22 mouse cellular contexts compared by ENCODE assay signal in genomic region chr5:41369907-41370306, GRCm38 (mm10).
DNase-seq lines count a peak whose midpoint lies in the region; ATAC-seq and TF ChIP-seq lines count a peak whose summit lies in the region.
"Had no signal": no experiment of that assay in that cellular context is flagged by ENCODE, and none has a peak within 500 bp of the region (broad histone marks: within the 10 kb centered on the region; RNA-seq: fewer than 3 reads in every experiment).

No protein-coding gene starts in this region.

- no peaks in the 10 kb centered on the region for H3K36me3 ChIP-seq in kidney, postnatal 0 days (ENCODE audit: insufficient read depth, low read length)
- no peaks in the 10 kb centered on the region for H3K36me3 ChIP-seq in limb, embryonic 12.5 days
- H3K36me3 ChIP-seq: G1E; hindbrain, embryonic 12.5 days; neural tube, embryonic 15.5 days had no signal

- no peaks in the 10 kb centered on the region for H3K27me3 ChIP-seq in cerebellum, adult 2 months (ENCODE audit: control insufficient read depth, insufficient read depth, low read length)
- H3K27me3 ChIP-seq in kidney, postnatal 0 days (ENCODE audit: insufficient read depth, low read length): no peaks in the 10 kb centered on the region
- H3K27me3 ChIP-seq in limb, embryonic 12.5 days: no peaks in the 10 kb centered on the region
- H3K27me3 ChIP-seq: forebrain, embryonic 13.5 days; hindbrain, embryonic 12.5 days; neural tube, embryonic 15.5 days had no signal

- ATAC-seq in kidney, postnatal 0 days (replicated peaks; ENCODE audit: low FRiP score, low read depth): no peak
- no peak; the same call in 1 of the 2 replicates for ATAC-seq in limb, embryonic 12.5 days (ENCODE audit: insufficient number of reproducible peaks, insufficient read depth, low FRiP score, low TSS enrichment, low read depth)
- ATAC-seq: activated CD4-positive, CD25-positive, alpha-beta regulatory T cell, adult 4 months; CD4-positive, CD25-positive, alpha-beta regulatory T cell, adult 4 months; forebrain, embryonic 13.5 days; midbrain, embryonic 16.5 days had no signal

- no peak overlapping the region for H3K4me3 ChIP-seq in cerebellum, adult 2 months (replicated peaks; ENCODE audit: insufficient read depth, low read depth, low read length)
- H3K4me3 ChIP-seq in kidney, postnatal 0 days (replicated peaks; ENCODE audit: low read depth, low read length): no peak overlapping the region
- no peak overlapping the region for H3K4me3 ChIP-seq in limb, embryonic 12.5 days (replicated peaks)
- H3K4me3 ChIP-seq: erythroblast, embryonic 14.5 days; forebrain, embryonic 13.5 days; hindbrain, embryonic 12.5 days; neural tube, embryonic 15.5 days had no signal

- 53% methylated on average over 3 of the region's 3 CpGs for WGBS in cerebellum, adult 2 months
- WGBS in kidney, postnatal 0 days: 55% methylated on average over 3 of the region's 3 CpGs
- 51% methylated on average over 3 of the region's 3 CpGs for WGBS in limb, embryonic 12.5 days

- no peak overlapping the region for H3K9ac ChIP-seq in kidney, postnatal 0 days (ENCODE audit: low read depth, low read length)
- no peak overlapping the region for H3K9ac ChIP-seq in limb, embryonic 12.5 days (replicated peaks)
- H3K9ac ChIP-seq: forebrain, embryonic 13.5 days; hindbrain, embryonic 12.5 days; neural tube, embryonic 15.5 days had no signal

- peak; percentile 22 for DNase-seq in cerebellum, adult 11-12 months
- DNase-seq in cerebellum, adult 2 months: no peak
- DNase-seq in kidney, postnatal 0 days (ENCODE audit: low spot score): peak; percentile 22
- DNase-seq in kidney, postnatal 25 days: no peak
- DNase-seq in embryo, embryonic 9.5 days (ENCODE audit: extremely low spot score): peak; percentile 26
- no peak for DNase-seq in left cerebral cortex, adult 8-10 months (ENCODE audit: low spot score in 2 of 2)
- DNase-seq in gastrocnemius, adult 18-20 months (ENCODE audit: low spot score): no peak
- DNase-seq: adrenal gland, postnatal 14 days; gastrocnemius, postnatal 36 days; kidney, postnatal 14 days; lung, postnatal 36 days; spleen, adult 18-20 months; thymus, postnatal 36 days had no signal

- TF ChIP-seq POLR2A in cerebellum, adult 2 months (IDR thresholded peaks at IDR 0.05; ENCODE audit: borderline replicate concordance, insufficient read depth, low read length): no peak

- peaks cover 2% of the 10 kb centered on the region; the same call in 1 of the 2 replicates for H3K4me1 ChIP-seq in cerebellum, adult 2 months (ENCODE audit: control insufficient read depth, insufficient read depth, low read length)
- H3K4me1 ChIP-seq in kidney, postnatal 0 days (replicated peaks; ENCODE audit: insufficient read depth, low read length): no peaks in the 10 kb centered on the region
- peaks cover 12% of the 10 kb centered on the region for H3K4me1 ChIP-seq in limb, embryonic 12.5 days (replicated peaks)
- H3K4me1 ChIP-seq: forebrain, embryonic 13.5 days; hindbrain, embryonic 12.5 days; neural tube, embryonic 15.5 days had no signal

- no peak overlapping the region for H3K27ac ChIP-seq in cerebellum, adult 2 months (ENCODE audit: insufficient read depth, low read length)
- H3K27ac ChIP-seq in kidney, postnatal 0 days: no peak overlapping the region
- peak overlapping the region; percentile 42; the same call in 1 of the 2 replicates for H3K27ac ChIP-seq in limb, embryonic 12.5 days
- H3K27ac ChIP-seq: forebrain, embryonic 13.5 days; hindbrain, embryonic 12.5 days; neural tube, embryonic 15.5 days had no signal

- no peak for TF ChIP-seq CTCF in cerebellum, adult 2 months (IDR thresholded peaks at IDR 0.05; ENCODE audit: borderline replicate concordance, insufficient read depth, low read depth, low read length)
- no peak for TF ChIP-seq CTCF in kidney, postnatal 0 days (IDR thresholded peaks at IDR 0.05; ENCODE audit: low read depth)

- no peak overlapping the region for H3K4me2 ChIP-seq in kidney, postnatal 0 days (ENCODE audit: low read length)
- H3K4me2 ChIP-seq in limb, embryonic 12.5 days: no peak overlapping the region
- H3K4me2 ChIP-seq: forebrain, embryonic 13.5 days; hindbrain, embryonic 12.5 days; neural tube, embryonic 15.5 days had no signal

- no peaks in the 10 kb centered on the region for H3K9me3 ChIP-seq in kidney, postnatal 0 days (replicated peaks; ENCODE audit: low read length)
- H3K9me3 ChIP-seq in limb, embryonic 12.5 days: no peaks in the 10 kb centered on the region
- H3K9me3 ChIP-seq: forebrain, embryonic 13.5 days; G1E; hindbrain, embryonic 12.5 days; neural tube, embryonic 15.5 days had no signal

Comparison
In these comparisons a context has a peak if more than half of its experiments do, and no peak if none do; other contexts are left out.
1. DNase-seq: peak in cerebellum, adult 11-12 months (single experiment), kidney, postnatal 0 days (single experiment) and embryo, embryonic 9.5 days (single experiment); none in cerebellum, adult 2 months (0 of 2), kidney, postnatal 25 days (0 of 2), left cerebral cortex, adult 8-10 months (0 of 2) and gastrocnemius, adult 18-20 months (single experiment).